Mouse (Mus musculus) heart, postnatal 4 days (tissue): Measurements from ENCODE around the gene Dock4. TPM values are rescaled to one million over a fixed set of nuclear protein-coding genes. Genes with fewer than 3 reads are reported as not detected.

Source experiments
- DNase-seq: peaks from one replicate; pipeline ENCODE4 v3.0.0; 2021
- total RNA-seq, 2 experiments: library from RNA; stranded (reverse); gene quantifications; 2 replicates each; pipeline ENCODE4 v1.2.3; 2021

The Dock4 gene
- total RNA-seq, 2 experiments from 2014 or later = 21.0 to 24.0 TPM

DNA sequence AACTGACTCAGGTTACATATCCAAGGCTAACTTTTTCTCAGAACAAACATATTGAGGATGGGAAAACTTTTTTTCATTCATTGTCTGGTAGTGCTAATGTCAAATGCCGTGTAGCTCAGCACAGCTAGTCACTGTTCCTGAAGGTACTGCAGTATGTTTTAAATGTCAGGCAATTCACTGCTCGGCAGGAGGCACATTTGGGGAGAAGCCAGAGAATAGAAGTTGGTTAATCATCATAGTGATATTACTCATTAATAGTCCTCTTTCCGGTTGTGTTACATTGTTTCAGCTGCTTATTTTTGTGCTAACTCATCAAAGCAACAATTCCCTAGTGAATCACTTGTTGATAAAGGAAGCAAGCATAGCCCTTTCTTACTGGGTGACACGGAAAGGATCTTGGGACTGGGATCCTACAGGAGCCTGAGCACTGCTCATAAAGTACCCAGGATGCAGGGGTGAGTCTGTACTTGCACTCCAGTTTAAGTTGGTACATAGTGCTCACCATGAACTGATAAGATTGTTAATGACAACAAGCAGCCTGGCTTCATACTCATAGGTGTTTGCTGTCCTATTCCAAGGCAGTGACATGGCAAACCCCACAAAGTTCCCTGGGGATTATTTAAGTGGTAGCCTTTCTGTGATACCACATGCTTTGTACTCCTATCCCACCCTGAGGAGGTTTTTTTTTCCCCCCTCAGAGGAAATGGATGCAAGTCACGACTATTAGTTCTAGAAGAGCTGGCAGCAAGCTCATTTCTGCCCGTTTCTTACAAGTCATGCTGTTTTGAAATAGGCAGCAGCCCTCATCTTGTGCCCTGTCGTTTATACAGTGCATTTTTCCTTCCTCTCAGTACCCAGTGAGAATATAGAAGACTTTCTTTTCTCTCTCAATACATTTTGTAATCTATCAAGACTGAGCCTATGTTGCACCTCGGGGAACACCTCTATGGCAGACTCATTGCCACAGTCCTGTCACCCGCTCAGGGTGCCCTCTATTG lies 123.5 kb downstream of the Dock4 start:
- DNase-seq = no peak

DNA sequence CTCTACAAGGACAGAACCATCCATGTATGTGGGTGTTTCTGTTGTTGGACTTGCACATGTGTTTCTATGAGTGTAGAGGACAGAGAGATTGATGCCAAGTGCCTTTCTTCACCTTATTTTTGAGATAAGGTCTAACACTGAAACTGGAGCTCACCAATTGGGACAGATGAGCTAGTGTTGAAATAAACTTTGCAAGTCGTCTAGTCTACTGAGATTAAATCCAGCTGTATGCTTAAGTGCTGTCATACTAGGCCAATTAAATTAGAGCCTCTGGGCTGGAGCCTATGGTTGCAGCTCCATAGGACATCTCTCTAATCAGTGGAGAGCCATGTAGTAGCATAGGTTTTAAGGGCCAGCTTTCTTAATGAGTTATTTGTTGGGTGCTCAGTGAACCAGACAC lies 124.5 kb downstream of the Dock4 start:
- DNase-seq = no peak

DNA sequence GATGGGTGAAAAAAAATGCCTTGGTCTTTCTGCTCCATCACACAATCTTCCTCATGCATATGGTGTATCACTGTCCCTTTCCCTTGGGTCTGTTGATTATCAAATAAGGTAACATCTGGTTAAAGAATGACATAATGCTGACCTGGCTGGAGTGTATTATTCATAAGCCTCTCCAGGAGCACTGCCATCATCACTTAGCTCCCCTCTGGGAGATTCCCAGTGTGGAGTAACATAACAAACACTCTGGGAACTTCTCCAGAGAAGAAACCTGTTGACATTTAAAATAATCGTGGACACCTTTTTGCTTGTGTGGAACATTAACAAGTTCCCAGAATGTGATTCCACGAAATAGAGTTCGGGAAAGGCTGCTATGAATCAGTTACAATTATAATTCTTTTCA lies 128.3 kb downstream of the Dock4 start:
- no peak for DNase-seq

DNA sequence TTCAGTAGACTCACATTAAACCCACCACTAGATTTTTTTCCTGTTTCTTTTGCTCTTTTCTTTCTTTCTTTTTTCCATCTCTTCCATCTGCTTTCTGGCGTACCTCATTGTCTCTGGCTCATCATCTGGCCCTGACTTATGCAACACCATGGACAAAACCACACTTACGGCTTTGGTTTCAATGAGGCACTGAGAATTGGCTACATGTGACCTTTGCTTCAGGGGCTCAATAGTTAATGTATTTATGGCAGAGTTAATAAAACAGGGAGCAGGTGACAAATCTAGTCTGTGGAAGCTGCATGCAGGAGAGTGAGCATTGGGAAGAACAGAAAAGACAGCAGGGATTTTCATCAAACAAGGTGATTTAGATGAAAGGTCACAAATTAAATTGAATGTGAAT lies 131.0 kb downstream of the Dock4 start:
- no peak for DNase-seq

DNA sequence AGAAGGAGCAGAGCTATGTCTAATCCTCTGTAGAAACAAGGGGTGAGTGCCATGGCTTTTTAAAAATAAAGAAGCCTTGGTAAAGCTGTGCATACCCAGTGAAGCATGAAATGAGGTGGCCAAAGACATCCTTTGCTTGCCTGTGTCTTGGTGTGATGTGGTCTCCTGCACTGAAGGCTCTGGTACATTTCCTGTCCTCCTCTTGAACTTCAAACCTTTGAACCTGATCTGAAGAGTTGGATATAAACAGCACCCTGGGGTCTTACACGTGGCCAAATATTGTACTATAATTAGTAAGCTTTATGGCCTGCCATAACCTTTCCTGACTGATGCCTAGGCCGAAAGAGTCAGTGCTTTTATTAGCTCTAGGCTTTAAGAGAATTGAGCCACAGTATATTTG lies 134.6 kb downstream of the Dock4 start:
- no peak for DNase-seq

DNA sequence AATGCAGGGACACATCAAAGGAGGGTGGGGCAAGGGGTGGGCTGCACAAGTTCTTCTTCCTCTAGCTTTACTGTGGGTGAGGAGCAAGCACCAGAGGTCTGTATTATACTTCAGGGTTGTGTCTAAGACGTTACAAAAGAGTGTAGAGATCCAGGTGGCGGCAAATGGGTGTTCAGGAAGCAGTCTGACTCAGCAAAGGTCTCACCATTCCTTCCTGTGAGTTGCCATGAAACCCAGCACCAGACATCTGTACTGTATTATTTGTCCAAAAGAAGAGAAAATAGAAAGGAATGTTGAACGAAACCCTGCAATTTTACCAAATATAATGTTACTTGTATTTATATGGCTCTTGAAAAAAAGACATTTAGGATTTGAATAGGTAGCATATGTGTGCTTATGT lies 135.3 kb downstream of the Dock4 start:
- DNase-seq = no peak

DNA sequence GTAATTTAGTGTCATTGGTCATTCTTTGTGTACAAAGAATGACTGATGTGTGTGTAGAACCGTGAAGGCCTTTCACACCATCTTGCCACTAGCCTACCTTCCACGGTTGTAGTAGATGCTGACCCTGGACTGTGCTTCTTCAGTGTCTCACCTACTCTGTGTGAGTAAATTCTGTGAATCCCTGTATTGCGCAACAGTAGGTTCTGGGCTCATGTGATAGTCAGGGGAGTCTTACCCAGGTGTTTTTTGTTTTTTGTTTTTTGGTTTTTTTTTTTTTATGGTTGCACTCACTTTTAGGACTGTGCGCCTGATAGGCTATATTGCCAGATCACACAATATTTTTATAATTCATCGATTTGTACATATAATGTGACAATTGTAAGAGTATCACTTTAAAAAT lies 136.3 kb downstream of the Dock4 start:
- no peak for DNase-seq

DNA sequence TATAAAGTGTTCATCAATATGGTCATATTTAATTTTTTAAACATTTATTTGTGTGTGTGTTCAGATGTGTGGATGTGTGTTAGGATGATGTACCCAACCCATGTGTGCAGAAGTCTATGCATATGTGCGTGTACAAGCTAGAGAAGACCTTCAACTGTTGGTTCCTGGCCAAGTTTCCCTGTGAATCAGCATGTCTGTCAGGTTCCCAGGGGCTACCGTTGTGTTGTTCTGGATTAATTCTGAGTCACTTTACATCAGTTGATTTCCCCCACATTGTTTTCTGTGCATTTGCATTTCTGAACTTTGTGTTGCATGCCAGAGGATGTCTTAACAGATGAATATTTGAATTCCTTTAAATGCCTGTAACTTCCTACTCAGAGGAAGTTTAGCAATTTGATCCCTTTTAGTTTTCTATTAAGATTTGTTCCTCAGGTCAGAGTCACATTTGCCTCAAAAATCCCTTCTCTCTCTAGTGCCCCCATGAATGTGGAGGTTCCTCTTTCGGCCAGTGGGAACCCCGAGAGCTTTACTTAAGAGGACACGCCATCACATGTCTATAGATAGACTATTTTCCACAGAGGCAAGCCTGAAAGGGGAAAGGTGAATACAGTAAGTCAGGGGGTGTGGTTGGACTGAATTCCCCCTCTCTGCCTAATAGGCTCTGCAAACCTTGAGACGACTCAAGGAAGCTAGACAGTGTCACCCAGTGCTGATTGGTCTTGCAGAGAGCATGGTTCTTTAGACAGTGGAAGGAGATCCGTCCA lies 139.0 kb downstream of the Dock4 start:
- DNase-seq = no peak

DNA sequence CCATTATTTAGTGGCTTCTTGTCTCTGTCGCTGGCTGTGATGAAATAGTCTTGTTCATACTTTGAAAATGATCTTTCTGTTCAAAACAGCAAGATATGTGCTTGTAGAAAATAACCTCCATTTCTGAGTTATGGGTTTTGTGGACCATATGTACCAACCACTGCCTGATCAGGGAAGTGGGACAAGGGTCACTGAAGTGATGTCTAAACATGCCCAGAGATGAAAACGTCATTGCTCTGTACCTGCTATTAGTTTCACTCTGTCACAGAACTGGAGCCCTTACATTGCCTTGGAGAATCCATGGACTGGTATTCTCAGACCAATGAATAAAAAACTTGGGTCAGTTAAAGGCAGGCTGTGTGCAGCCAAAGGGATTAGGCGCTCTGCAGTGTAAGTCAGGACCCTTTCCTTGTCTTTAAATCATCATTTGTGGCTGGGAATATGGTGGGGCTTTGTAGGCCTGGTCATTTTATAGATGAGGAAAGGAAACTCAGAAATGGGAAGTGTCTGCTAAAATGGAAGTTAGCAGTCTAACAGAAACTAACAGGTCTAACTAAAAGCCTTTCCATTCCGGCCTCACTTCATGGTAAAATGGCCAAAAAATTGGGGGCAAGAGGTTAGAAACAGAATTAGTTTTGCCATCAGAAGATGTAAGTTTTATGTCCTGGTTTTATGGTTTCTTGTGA lies 139.8 kb downstream of the Dock4 start:
- no peak for DNase-seq

DNA sequence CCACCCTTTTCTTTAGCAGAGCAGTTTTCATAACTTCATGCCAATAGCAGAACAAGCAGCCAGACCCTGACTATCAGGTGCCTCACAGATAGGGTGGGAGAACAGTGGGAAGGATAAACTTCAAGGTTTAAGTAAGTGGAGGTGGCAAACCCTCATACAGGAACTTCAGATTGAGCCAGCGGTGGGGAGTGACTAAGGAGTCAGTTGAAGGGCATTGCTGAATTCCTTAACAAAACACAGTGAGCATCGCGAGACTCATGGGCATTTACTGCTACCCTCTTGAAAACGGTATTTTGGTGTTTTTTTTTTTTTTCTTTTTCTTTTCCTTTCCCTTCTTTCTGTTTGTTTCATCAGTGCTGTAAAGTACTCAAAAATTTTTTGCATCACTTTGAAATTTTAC lies 148.4 kb downstream of the Dock4 start:
- no peak for DNase-seq

DNA sequence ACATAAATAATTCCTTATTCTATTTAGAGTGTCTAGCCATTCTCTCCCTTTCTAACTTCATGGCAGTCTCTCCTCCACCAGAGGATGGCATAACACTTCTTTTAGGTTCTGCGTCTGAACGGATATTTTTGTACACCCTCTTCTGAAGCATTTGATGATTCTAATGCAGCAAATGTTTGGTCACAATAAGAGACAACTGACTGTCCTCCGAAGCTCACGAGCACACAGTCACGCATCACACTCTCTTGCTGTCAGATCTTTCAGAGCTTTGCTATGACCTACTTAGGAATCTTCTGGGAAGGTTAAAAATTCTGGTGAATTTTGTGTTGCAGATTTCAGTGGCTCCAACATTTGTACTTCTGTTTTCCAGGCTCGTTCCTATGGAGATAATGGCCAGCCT lies 149.7 kb downstream of the Dock4 start:
- no peak for DNase-seq

DNA sequence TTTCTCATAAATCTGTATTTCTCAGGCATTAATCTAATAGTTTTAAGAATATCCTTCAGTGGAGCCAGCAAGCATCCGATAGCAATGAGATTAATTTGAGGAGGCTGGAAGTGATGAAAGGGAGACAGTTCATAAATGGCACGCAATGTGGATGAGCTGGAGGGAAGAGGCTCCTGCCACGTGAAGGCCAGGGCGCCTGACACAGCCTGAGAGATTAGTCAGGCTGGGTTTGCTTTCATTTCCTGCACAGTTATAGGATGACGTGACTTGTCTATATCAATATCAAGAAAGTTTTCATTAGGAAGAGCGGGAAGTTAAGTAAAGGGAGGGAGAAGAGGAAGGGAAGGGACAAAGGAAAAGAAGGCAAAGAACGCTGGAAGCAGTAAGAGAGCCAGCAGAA lies 150.3 kb downstream of the Dock4 start:
- DNase-seq = no peak

DNA sequence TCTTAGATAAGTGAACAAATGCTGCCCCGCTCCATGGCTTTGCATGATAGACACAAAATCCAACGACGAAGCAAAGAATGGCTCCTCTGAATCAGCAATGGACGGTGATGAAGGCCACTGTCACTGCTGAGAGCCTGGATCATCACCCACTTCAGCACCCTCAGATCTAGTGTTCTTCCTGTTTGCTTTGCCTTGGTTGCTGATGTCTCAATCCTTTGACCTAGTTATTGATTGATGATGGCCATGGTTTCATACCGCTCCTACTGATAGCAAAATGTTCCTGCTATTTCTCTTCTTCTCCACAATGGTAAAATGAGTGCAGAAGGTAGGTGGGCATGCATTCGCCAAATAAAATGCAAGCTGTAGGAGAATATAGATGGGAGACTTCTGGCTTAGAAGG lies 150.7 kb downstream of the Dock4 start:
- no peak for DNase-seq

DNA sequence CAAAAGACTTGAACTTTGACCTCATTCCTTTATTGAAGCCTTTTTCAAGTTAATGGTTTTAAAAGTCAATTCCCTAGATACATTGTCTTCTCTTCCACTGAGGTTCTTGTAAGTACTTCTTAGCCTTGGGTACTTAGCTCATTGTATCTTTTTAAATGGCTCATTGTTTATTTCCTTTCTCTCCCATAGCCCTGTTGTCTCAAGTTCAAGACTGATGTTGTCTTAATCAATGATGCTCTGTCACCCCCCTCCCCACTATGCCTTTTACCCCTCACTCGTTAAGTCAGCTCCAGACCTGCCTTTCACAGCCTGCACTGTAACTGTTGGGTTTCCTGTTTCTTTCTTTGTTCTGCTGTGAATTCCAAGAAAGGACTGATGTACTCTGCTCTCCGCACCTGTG lies 154.2 kb downstream of the Dock4 start:
- no peak for DNase-seq

DNA sequence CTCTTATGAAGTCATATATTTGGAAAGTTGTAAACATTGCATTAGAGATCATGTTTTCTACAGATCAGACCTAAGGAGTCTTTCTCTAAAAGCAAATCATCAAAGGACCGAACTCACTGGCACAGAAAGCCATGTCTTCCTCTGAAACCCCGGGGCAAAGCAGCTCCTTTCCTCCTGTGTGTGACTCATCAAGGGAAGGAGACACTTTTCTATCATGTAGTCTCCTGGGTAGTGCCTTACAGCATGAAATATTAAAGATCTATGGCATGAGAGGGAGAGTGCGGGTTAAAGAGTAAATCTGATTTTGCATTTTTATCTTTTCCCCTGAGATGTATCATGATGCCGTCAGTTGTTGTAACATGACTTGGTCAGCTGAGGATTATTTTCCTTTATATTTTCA lies 159.8 kb downstream of the Dock4 start:
- DNase-seq = no peak

DNA sequence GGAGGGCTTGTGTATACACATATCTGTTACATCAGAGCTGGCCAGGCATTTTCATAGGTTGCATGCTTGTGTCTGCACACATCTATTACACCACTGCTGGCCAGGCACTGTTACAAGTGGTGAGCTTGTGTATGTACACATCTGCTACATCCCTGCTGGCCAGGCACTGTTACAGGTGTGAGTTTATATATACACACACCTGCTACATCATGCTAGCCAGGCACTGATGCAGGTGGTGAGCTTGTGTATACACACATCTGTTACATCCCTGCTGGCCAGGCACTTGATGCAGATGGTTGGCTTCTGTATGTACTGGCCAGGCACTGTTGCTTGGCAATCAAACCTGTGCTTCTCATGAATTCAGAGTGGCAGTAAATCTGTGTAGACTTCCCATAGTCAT lies 177.2 kb downstream of the Dock4 start:
- no peak for DNase-seq

DNA sequence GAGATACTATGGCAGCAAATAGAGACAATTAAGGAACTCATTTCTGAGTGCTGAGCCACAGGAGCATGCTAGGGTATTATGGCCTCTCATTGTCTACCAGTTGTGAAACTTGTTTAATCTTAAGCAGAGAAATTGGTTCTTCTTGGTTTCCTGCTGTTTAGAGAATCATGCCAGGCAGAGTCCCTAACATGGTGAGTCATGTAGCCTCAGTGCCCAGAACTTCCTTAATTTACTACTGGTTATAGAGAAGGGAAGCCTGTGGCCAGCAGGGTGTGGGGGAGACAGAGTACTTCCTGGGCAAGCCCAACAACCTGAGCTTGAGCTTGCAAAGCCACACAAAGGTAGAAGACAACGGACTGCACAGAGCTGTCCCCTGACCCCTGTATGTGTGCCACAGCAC lies 180.8 kb downstream of the Dock4 start:
- no peak for DNase-seq

DNA sequence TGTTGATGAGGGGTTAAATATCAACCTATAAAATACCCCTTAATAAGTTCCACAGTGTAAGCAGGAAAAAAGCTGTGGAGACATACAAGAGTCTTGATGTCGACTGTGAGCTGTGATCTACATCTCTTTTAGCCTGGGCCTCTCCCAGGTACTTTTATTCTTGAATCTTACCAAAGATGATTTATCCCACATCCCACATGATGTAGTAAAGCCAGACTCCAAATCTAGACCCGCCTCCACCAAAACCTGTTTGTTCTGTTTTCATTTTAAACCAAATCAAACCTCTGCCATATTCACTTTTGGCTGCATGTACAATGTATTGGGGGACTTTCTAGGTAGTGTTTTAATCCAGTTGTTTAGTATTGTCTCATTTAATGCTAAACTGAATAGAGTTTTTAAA lies 187.5 kb downstream of the Dock4 start:
- no peak for DNase-seq

DNA sequence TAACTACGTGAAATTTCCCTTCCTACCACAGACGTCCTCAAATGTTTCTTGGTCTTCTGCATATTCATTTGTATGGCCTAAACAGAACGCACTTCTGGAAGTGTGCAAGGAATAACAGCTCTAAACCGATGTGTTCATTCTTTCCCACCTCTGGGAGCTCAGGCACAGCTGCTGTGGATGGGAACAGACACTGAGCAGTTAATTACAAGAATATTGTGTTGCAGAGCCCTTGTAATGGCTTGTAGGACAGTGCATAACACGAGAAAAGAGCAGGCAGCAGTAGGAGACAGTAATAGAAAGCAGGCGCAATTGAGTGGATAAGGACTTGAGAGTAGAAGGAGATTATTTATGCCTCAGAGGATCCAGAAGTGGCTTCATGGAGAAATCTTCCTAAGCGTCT lies 188.4 kb downstream of the Dock4 start:
- DNase-seq = no peak

DNA sequence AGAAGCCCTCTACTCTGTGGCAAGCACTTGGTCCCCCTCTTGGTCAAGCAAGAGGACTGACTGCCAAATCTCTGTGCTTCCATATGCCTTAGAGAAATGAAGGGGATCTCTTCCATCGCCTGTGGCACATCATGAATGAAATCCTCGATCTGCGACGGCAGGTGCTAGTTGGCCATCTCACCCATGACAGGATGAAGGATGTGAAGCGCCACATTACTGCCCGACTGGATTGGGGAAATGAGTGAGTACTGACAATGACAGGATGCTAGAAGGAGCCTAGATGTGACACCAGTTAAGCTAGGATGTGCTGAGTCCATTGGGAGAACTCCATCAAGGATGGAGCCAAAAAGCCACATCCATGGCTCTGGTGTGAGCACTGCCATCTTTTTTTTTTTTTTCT lies 190.2 kb downstream of the Dock4 start:
- no peak for DNase-seq

DNA sequence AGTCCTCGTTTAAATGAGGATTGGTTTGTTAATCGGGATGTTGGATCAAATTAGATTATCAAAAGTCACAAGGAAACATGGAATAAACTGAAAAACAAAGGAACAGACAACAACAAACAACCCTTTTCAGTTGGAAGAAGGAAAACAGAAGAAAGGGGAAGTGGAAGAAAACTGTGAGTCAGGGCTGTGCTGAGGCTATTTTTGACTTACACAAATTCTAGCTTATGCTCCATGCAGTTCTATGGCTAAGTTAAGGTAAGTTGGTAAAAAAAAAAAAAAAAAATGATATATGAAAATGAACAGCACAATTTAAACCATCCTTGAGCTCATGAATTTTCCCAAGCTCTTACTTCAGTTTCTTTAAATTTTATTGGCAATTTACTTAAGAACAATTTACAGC lies 191.7 kb downstream of the Dock4 start:
- no peak for DNase-seq

DNA sequence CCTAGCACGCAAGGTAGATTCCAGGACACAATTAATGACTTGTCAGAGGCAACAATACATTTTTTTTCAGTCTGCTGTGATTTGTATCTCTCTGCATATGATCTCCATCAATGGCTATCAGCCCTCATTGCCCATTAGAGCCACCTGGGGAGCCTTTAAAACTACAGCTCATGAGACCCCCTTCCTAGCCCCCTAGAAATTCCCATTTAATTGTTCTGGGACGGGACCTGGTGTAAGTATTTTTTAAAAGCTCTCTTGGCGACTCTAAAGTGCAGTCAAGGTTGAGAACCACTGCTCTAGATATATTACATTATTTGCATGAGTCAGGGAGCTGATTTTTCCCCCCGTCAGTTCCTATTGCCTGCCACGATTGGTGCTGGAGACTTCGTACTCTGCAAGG lies 200.1 kb downstream of the Dock4 start:
- DNase-seq = no peak

DNA sequence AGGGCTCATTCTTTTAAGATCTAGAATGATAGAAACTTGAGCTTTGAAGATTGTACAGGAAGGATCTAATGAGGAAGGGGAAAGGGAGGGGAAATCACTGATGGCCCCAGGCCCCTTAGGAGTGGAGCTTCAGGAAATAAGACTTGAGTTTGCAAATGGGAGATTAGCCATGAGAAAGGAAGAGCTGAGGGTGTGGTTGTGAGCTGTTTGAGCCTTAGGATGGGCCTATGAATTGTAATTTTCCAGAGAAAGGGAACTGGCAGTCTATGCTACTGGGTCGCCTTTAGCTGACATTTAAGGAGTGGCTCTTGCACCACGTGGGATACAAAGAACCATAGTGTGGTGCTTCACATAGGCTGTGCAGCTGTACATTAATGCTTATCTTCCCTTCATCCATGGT lies 208.6 kb downstream of the Dock4 start:
- DNase-seq = no peak
